Mouse (Mus musculus) liver, embryonic 14.5 days (tissue): ENCODE data around the gene Syvn1. TPM values are rescaled to one million over a fixed set of nuclear protein-coding genes. Genes with fewer than 3 reads are reported as not detected.

Source experiments
- ATAC-seq: fragments of 200-750 bp; cut with Nextera tagmentation; 2 replicates; pipeline ENCODE4 v1.8.0; 2017; ENCODE audit warnings: moderate number of reproducible peaks, mild to moderate bottlenecking, moderate library complexity; ENCODE audit not compliant: insufficient read depth
- DNase-seq, 3 experiments: peaks; one replicate each; pipeline ENCODE4 v3.0.0-alpha.2; 2012 to 2013; ENCODE audit warnings: low read depth in 3 of 3, low spot score in 3 of 3
- H3K27ac ChIP-seq: fragments of 300-500 bp; sonication (generic); 2 replicates; pipeline ENCODE4 v1.5.1; 2014; ENCODE audit warnings: moderate library complexity, mild to moderate bottlenecking, control low read depth, inconsistent platforms
- H3K27me3 ChIP-seq: fragments of 300-500 bp; sonication (generic); 2 replicates; pipeline ENCODE4 v1.6.1; 2014; ENCODE audit warnings: mild to moderate bottlenecking, low read length, moderate library complexity; ENCODE audit not compliant: control insufficient read depth, insufficient read depth
- H3K36me3 ChIP-seq: fragments of 300-500 bp; sonication (generic); replicated peaks from 2 replicates; pipeline ENCODE4 v1.6.1; 2014; ENCODE audit warnings: low read depth; ENCODE audit not compliant: control insufficient read depth, insufficient read depth
- H3K4me1 ChIP-seq, 2 experiments: fragments of 200-500 bp in 1 of 2; fragments of 300-500 bp in 1 of 2; sonication (generic) in 1 of 2; replicated peaks; 2 replicates each; pipeline ENCODE4 v1.6.1; 2012 to 2014; ENCODE audit warnings: antibody characterized with exemption in 1 of 2, inconsistent platforms in 1 of 2, low read length in 1 of 2; ENCODE audit not compliant: control insufficient read depth in 2 of 2, insufficient read depth in 2 of 2
- H3K4me2 ChIP-seq: fragments of 300-500 bp; sonication (generic); 2 replicates; pipeline ENCODE4 v1.6.1; 2014; ENCODE audit warnings: low read depth, mild to moderate bottlenecking, control low read depth, moderate library complexity
- H3K4me3 ChIP-seq, 2 experiments: fragments of 200-500 bp in 1 of 2; fragments of 300-500 bp in 1 of 2; sonication (generic) in 1 of 2; 2 replicates each; pipeline ENCODE4 v1.5.1; 2012 to 2014; ENCODE audit warnings: low read depth in 2 of 2, low read length in 2 of 2, mild to moderate bottlenecking in 2 of 2, control low read depth in 1 of 2, inconsistent platforms in 1 of 2, moderate library complexity in 1 of 2; ENCODE audit not compliant: insufficient read depth in 1 of 2
- H3K9ac ChIP-seq: fragments of 300-500 bp; sonication (generic); replicated peaks from 2 replicates; pipeline ENCODE4 v1.6.1; 2014; ENCODE audit warnings: mild to moderate bottlenecking, control low read depth, moderate library complexity
- H3K9me3 ChIP-seq: fragments of 300-500 bp; sonication (generic); 2 replicates; pipeline ENCODE4 v1.6.1; 2016; ENCODE audit warnings: low read length, mixed read lengths; ENCODE audit not compliant: control insufficient read depth
- CTCF ChIP-seq: IDR thresholded peaks from 2 replicates; pipeline ENCODE4 v1.5.1; 2016; ENCODE audit warnings: antibody characterized with exemption, low read depth, control low read depth
- EP300 ChIP-seq: IDR thresholded peaks from 2 replicates; pipeline ENCODE4 v1.6.1; 2016; ENCODE audit warnings: antibody characterized with exemption, low read depth
- WGBS: fragments of 180-500 bp; shearing (Covaris S2); extraction: QIAGEN DNeasy Blood & Tissue Kit; methylation state at CpG from one replicate; pipeline ENCODE4 v1.1.7; 2014; ENCODE audit not compliant: insufficient replicate concordance; 5-methylcytosine and 5-hydroxymethylcytosine counted together
- polyA plus RNA-seq, 2 experiments: library from polyadenylated mRNA; depleted of rRNA in 1 of 2; stranded (reverse) in 1 of 2; unstranded in 1 of 2; fragments of >200 nt; fragmentation: Nextera tagmentation in 1 of 2; extraction: Ambion mirVana in 1 of 2; gene quantifications; 2 replicates each; pipeline versions ENCODE4 v1.2.1 to v1.2.3; 2012 to 2014

The Syvn1 gene
- polyA plus RNA-seq, 2 experiments, result 9.7 to 11.5 TPM

GRCm38 (mm10) chr19:6073889-6074288 is 27.5 kb downstream of the Syvn1 start:
- no peak for TF ChIP-seq CTCF
- TF ChIP-seq EP300, result no peak
- H3K4me1 ChIP-seq, result peaks cover 0 to 8% of the 10 kb centered on the region in 2 experiments; a peak in 3 of 4 replicates
- H3K27ac ChIP-seq, result no peak overlapping the region
- no peak overlapping the region for H3K4me3 ChIP-seq
- H3K9ac ChIP-seq, result no peak overlapping the region
- 78% methylated on average over 5 of the region's 5 CpGs for WGBS
- H3K9me3 ChIP-seq, result no peaks in the 10 kb centered on the region
- H3K4me2 ChIP-seq, result no peak overlapping the region
- 0 out of 2 replicates have a peak, but pooled peaks cover 2% of the 10 kb centered on the region for H3K36me3 ChIP-seq
- DNase-seq (no peak), ATAC-seq (no peak)
- H3K27me3 ChIP-seq, result no peaks in the 10 kb centered on the region

- Histone ChIP-seq H3K27me3 (no peaks in the 10 kb centered on the region), H3K4me2 (peak within 1 kb of the TSS; percentile 79), H3K9ac (peak within 1 kb of the TSS; percentile 55), H3K9me3 (no peaks in the 10 kb centered on the region), H3K4me1 (peaks cover 0 to 8% of the 10 kb centered on the region in 2 experiments; a peak in 3 of 4 replicates), H3K36me3 (no peaks in the 10 kb centered on the region; the same call in none of the 2 replicates), H3K4me3 (peak within 1 kb of the TSS; percentile 73 to 75), H3K27ac (peak within 1 kb of the TSS; percentile 10)
- peak; percentile 85 for ATAC-seq
- peak; percentile 81 to 85 (median 85) for DNase-seq
- under 1% methylated on average over 33 of the region's 33 CpGs for WGBS
- TF ChIP-seq EP300 (no peak; the same call in 1 of the 2 replicates), CTCF (no peak)
Measured at GRCm38 (mm10) chr19:6076564-6077393, 30.4 kb downstream of the Syvn1 start, which contains the start of gene Vps51. Gene Vps51, minus strand, starts transcription at chr19:6077231.

- Histone ChIP-seq H3K4me1 (peaks cover 4 to 13% of the 10 kb centered on the region in 2 experiments; a peak in 3 of 4 replicates), H3K36me3 (no peaks in the 10 kb centered on the region; the same call in none of the 2 replicates), H3K9me3 (no peaks in the 10 kb centered on the region), H3K27ac (no peak within 1 kb of the TSS), H3K27me3 (no peaks in the 10 kb centered on the region), H3K4me3 (no peak within 1 kb of the TSS), H3K9ac (no peak within 1 kb of the TSS), H3K4me2 (no peak within 1 kb of the TSS)
- TF ChIP-seq EP300 (no peak), CTCF (no peak)
- ATAC-seq, result no peak
- DNase-seq, result no peak
- 70% methylated on average over 12 of the region's 12 CpGs for WGBS
Measured at GRCm38 (mm10) chr19:6079983-6080480, 33.7 kb downstream of the Syvn1 start, which contains the start of gene Tmem262. Gene Tmem262, plus strand, starts transcription at chr19:6080033.

GRCm38 (mm10) chr19:6082156-6082555 is 35.8 kb downstream of the Syvn1 start, which contains the start of gene Gm28374:
Gene Gm28374, minus strand, starts transcription at chr19:6082256.
- Histone ChIP-seq H3K4me1 (peaks cover 9 to 10% of the 10 kb centered on the region in 2 experiments; a peak in 3 of 4 replicates), H3K9me3 (no peaks in the 10 kb centered on the region), H3K27ac (no peak within 1 kb of the TSS), H3K36me3 (peaks cover 11% of the 10 kb centered on the region), H3K4me2 (no peak within 1 kb of the TSS), H3K27me3 (no peaks in the 10 kb centered on the region), H3K4me3 (no peak within 1 kb of the TSS), H3K9ac (no peak within 1 kb of the TSS)
- TF ChIP-seq CTCF (no peak), EP300 (no peak)
- 75% methylated on average over 9 of the region's 9 CpGs for WGBS
- DNase-seq, result no peak
- no peak for ATAC-seq
